Mouse (Mus musculus) liver, embryonic 15.5 days (tissue): ENCODE measurements at regions not wholly inside any gene's neighbourhood (a gene's known extent, or its start where the extent isn't known, plus 50 kb on each side); places are given as distances from the start of the nearest gene placed in this dataset.

Experiments
- ATAC-seq: fragments of 200-750 bp; cut with Nextera tagmentation; 2 replicates; pipeline ENCODE4 v1.8.0; 2017; ENCODE audit warnings: moderate number of reproducible peaks, mild to moderate bottlenecking, moderate library complexity; ENCODE audit not compliant: insufficient read depth
- H3K27ac ChIP-seq: fragments of 300-500 bp; sonication (generic); replicated peaks from 2 replicates; pipeline ENCODE4 v1.5.1; 2015; ENCODE audit warnings: mild to moderate bottlenecking, inconsistent platforms
- H3K27me3 ChIP-seq: fragments of 300-500 bp; sonication (generic); 2 replicates; pipeline ENCODE4 v1.6.1; 2015; ENCODE audit warnings: mild to moderate bottlenecking, inconsistent platforms
- H3K36me3 ChIP-seq: fragments of 300-500 bp; sonication (generic); replicated peaks from 2 replicates; pipeline ENCODE4 v1.6.1; 2015; ENCODE audit warnings: moderate library complexity, mild to moderate bottlenecking, inconsistent platforms
- H3K4me1 ChIP-seq: fragments of 300-500 bp; sonication (generic); replicated peaks from 2 replicates; pipeline ENCODE4 v1.6.1; 2015; ENCODE audit warnings: inconsistent platforms
- H3K4me2 ChIP-seq: fragments of 300-500 bp; sonication (generic); 2 replicates; pipeline ENCODE4 v1.6.1; 2015; ENCODE audit warnings: moderate library complexity, mild to moderate bottlenecking, inconsistent platforms
- H3K4me3 ChIP-seq: fragments of 300-500 bp; sonication (generic); replicated peaks from 2 replicates; pipeline ENCODE4 v1.5.1; 2015; ENCODE audit warnings: mild to moderate bottlenecking, inconsistent platforms
- H3K9ac ChIP-seq: fragments of 300-500 bp; sonication (generic); 2 replicates; pipeline ENCODE4 v1.6.1; 2015; ENCODE audit warnings: moderate library complexity, mild to moderate bottlenecking, inconsistent platforms
- H3K9me3 ChIP-seq: fragments of 300-500 bp; sonication (generic); replicated peaks from 2 replicates; pipeline ENCODE4 v1.6.1; 2016; ENCODE audit warnings: inconsistent platforms
- WGBS: fragments of 180-500 bp; shearing (Covaris S2); methylation state at CpG from one replicate; pipeline ENCODE4 v1.1.7; 2015; ENCODE audit warnings: mixed read lengths; ENCODE audit not compliant: insufficient replicate concordance; 5-methylcytosine and 5-hydroxymethylcytosine counted together

- H3K4me2 ChIP-seq: no peak overlapping the region
- 51% methylated on average over 9 of the region's 9 CpGs for WGBS
- H3K4me1 ChIP-seq: peaks cover 5% of the 10 kb centered on the region
- H3K27me3 ChIP-seq: no peaks in the 10 kb centered on the region
- no peaks in the 10 kb centered on the region for H3K36me3 ChIP-seq
- no peak overlapping the region for H3K9ac ChIP-seq
- no peak overlapping the region for H3K4me3 ChIP-seq
- no peak overlapping the region for H3K27ac ChIP-seq
- no peaks in the 10 kb centered on the region for H3K9me3 ChIP-seq
- ATAC-seq: no peak
Measured at GRCm38 (mm10) chr1:35870144-35870827, 197.9 kb upstream of the Hs6st1 start.

DNA sequence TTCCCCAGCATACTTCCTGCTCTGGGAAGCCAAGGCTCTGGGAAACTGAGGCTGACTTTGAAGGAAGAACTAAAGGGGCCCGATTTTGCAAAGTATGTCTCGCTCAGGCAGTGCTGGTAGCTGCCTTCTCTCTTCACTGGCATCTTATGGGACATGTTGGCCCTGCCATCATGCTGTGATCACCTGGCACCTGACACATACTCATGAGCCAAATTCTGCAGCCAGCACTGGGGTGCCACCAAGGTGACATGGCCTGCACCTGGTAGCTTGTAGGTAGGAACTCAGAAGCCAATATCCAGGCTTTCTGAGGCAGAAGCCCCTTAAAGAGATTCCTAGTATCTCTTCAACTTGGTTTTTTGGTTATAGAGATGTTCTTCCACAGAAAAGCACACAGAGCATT, 195.2 kb upstream of the Hs6st1 start:
- no peaks in the 10 kb centered on the region for H3K36me3 ChIP-seq
- H3K4me1 ChIP-seq: peaks cover 5% of the 10 kb centered on the region
- no peak overlapping the region for H3K9ac ChIP-seq
- no peak for ATAC-seq
- 65% methylated on average over 2 of the region's 2 CpGs for WGBS
- H3K27ac ChIP-seq: no peak overlapping the region
- H3K4me2 ChIP-seq: no peak overlapping the region
- no peaks in the 10 kb centered on the region for H3K9me3 ChIP-seq
- no peaks in the 10 kb centered on the region for H3K27me3 ChIP-seq
- no peak overlapping the region for H3K4me3 ChIP-seq

DNA sequence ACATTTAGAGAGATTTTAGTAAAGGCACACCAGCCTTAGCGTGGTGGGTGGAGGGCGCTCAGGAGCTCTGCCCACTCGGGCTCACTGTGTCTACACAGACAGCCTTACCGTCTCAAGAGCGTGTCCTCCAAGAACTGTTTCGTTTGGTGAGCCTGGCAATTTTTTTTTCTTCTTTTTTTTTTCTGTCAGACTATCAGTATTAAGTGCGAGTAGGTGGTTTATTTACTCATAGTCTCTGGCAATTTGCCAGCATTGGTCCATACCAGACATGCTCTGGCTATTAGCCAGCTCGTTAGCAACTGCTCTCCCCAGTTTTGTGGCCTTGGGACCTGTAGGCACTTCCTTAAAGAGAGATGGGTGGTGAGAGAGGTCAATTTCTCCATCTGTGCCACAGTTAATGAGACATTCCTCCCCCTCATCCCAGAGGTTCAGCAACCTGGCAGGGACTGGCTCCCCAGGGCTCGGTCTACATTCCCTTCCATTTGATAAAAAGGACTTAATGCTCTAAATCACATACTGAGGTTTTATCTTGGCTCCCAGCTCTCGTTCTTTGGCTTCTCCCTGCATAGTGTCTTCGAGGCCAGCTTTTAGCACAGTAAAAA, 192.9 kb upstream of the Hs6st1 start:
- no peak overlapping the region for H3K4me2 ChIP-seq
- ATAC-seq: no peak
- H3K27me3 ChIP-seq: no peaks in the 10 kb centered on the region
- no peaks in the 10 kb centered on the region for H3K4me1 ChIP-seq
- no peaks in the 10 kb centered on the region for H3K9me3 ChIP-seq
- H3K36me3 ChIP-seq: no peaks in the 10 kb centered on the region
- no peak overlapping the region for H3K4me3 ChIP-seq
- WGBS: 50% methylated on average over 11 of the region's 11 CpGs
- H3K9ac ChIP-seq: no peak overlapping the region
- H3K27ac ChIP-seq: no peak overlapping the region

DNA sequence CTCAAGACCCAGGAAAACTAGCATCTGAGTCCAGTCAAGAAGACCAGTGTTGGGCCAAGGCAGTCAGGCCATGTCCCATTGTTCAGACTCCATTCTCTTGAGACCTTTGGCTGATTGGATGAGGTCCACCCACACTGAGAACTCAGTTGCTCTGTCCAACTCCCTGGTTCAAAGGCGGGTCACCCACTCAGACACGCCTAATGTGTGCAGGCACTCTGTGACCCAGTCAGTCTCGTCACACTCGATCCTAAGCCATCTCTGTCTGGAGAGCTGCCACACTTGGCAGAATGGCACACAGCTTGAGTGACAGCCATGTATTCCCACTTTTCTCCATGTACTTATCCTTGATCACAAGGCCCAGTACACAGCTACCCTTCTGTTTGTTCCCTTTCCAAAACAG, 189.8 kb upstream of the Hs6st1 start:
- no peak overlapping the region for H3K4me2 ChIP-seq
- H3K4me3 ChIP-seq: no peak overlapping the region
- 54% methylated on average over 4 of the region's 4 CpGs for WGBS
- no peaks in the 10 kb centered on the region for H3K36me3 ChIP-seq
- no peaks in the 10 kb centered on the region for H3K27me3 ChIP-seq
- H3K27ac ChIP-seq: no peak overlapping the region
- no peak for ATAC-seq
- H3K9ac ChIP-seq: no peak overlapping the region
- no peaks in the 10 kb centered on the region for H3K9me3 ChIP-seq
- H3K4me1 ChIP-seq: no peaks in the 10 kb centered on the region

DNA sequence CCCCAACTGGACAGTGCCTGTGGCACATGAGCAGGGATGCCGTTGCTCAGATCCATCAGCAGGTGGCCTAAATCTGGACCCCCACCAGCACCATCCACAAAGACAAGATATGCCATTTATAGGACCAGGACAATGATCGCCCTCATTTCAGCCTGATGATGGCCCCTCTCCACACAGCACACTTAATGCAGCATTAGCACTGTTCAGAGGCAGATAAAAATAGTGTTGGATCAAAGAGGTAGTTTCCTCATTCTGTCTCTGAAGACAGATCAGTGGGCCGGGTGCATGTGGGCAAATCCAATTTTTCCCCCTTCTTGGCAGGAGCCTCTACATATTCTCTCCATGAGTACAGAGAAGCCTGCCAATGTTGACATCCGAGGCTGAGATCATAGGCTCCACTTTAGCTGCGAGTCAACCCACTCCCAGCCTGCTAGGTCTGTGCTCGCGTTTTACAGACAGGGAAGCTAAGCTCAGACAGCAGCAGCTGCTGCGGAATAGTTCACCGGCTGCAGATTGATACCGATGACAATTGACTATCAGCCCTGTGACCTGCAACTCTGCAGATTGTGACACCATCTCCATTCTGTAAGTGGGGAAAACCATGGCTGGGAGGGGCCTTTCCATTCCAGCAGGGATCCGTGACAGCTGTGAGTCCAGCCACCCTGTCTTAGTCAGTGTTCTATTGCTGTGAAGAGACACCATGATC, 188.7 kb upstream of the Hs6st1 start:
- no peak overlapping the region for H3K27ac ChIP-seq
- no peaks in the 10 kb centered on the region for H3K9me3 ChIP-seq
- no peak for ATAC-seq
- H3K4me3 ChIP-seq: no peak overlapping the region
- H3K4me1 ChIP-seq: no peaks in the 10 kb centered on the region
- WGBS: 57% methylated on average over 11 of the region's 11 CpGs
- H3K27me3 ChIP-seq: no peaks in the 10 kb centered on the region
- H3K4me2 ChIP-seq: no peak overlapping the region
- H3K9ac ChIP-seq: no peak overlapping the region
- no peaks in the 10 kb centered on the region for H3K36me3 ChIP-seq

DNA sequence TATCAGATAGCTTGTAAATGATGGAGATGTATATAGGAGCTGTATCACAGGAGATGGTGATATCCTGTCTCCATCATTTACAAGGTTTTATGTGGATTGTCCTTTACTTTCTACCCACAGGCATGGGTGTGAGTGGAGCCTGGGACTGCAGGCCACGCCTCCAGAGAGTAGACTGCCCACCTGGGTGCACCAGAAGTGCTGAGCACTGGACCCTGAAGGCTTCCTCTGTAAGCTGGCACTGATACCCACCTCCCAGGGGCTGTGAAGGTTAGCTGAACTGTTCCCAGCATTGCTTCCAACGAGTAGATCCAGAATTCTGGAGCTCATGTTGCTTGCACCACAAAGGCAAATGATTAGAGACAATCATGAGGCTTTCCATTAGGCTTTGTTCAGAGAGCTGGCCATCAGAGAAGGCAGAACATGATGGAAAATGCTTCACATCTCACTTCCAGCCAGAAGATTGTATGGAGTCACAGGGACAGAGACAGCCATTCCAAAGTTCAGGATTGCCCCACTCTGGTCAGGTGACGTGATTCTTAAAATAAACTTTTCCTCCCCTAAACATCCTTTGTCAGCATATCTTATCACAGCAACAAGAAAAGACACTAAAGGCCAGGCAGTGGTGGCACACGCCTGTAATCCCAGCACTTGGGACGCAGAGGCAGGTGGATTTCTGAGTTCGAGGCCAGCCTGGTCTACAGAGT, 187.5 kb upstream of the Hs6st1 start:
- H3K27ac ChIP-seq: no peak overlapping the region
- H3K4me1 ChIP-seq: no peaks in the 10 kb centered on the region
- WGBS: 51% methylated on average over 6 of the region's 6 CpGs
- no peaks in the 10 kb centered on the region for H3K27me3 ChIP-seq
- H3K9me3 ChIP-seq: no peaks in the 10 kb centered on the region
- no peak overlapping the region for H3K4me3 ChIP-seq
- H3K36me3 ChIP-seq: no peaks in the 10 kb centered on the region
- H3K4me2 ChIP-seq: no peak overlapping the region
- H3K9ac ChIP-seq: no peak overlapping the region
- no peak for ATAC-seq

GRCm38 (mm10) chr1:35881521-35881920, 186.7 kb upstream of the Hs6st1 start:
- H3K4me3 ChIP-seq: no peak overlapping the region
- 61% methylated on average over 4 of the region's 4 CpGs for WGBS
- no peak overlapping the region for H3K9ac ChIP-seq
- no peak overlapping the region for H3K4me2 ChIP-seq
- H3K36me3 ChIP-seq: no peaks in the 10 kb centered on the region
- H3K9me3 ChIP-seq: no peaks in the 10 kb centered on the region
- no peak for ATAC-seq
- H3K27me3 ChIP-seq: no peaks in the 10 kb centered on the region
- no peak overlapping the region for H3K27ac ChIP-seq
- no peaks in the 10 kb centered on the region for H3K4me1 ChIP-seq

- WGBS: 38% methylated on average over 1 of the region's 1 CpGs
- H3K9me3 ChIP-seq: no peaks in the 10 kb centered on the region
- H3K36me3 ChIP-seq: no peaks in the 10 kb centered on the region
- ATAC-seq: no peak
- no peak overlapping the region for H3K27ac ChIP-seq
- no peaks in the 10 kb centered on the region for H3K27me3 ChIP-seq
- no peaks in the 10 kb centered on the region for H3K4me1 ChIP-seq
- no peak overlapping the region for H3K4me2 ChIP-seq
- no peak overlapping the region for H3K4me3 ChIP-seq
- no peak overlapping the region for H3K9ac ChIP-seq
Measured at GRCm38 (mm10) chr1:35882101-35882500, 186.1 kb upstream of the Hs6st1 start.

DNA sequence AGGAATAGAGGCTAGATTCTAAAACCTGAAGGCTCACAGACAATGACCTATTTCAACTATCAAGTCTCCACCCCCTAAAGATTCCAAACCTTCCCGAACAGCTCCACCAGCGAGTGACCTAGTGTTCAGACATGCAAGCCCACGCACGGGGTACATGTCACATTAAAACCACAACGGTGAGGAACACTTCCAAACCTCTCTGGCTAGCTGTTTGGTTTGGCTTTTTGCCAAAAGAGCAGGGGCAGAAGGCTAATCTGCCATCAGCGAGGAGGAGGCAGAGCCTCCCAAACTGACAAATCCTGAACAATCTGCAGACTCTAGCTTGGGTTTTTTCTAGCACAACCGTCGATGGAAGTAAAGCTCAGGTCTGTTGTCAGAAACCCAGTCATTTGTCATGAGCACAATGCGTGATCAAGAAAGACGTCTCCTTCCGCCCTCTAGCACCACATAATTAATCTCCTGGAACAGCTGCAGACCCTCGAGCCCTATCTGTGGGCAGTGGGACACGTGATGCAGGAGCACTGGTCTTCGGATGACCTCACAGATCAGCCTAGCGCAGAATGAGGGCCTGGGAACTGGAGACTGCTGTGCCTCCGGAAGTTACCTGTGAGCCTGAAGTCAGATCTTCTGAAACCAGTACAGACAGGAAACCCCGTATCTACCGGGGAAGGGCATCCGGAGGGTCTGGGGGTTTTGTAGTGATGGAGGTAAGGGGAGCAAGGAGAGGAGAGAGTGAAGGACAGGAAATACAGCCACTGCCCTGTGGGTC, 178.3 kb upstream of the Hs6st1 start:
- Histone ChIP-seq H3K9ac (no peak overlapping the region), H3K4me3 (no peak overlapping the region), H3K4me1 (no peaks in the 10 kb centered on the region), H3K36me3 (no peaks in the 10 kb centered on the region), H3K27me3 (no peaks in the 10 kb centered on the region), H3K9me3 (no peaks in the 10 kb centered on the region), H3K4me2 (no peak overlapping the region), H3K27ac (no peak overlapping the region)
- WGBS: 49% methylated on average over 19 of the region's 19 CpGs
- no peak for ATAC-seq

DNA sequence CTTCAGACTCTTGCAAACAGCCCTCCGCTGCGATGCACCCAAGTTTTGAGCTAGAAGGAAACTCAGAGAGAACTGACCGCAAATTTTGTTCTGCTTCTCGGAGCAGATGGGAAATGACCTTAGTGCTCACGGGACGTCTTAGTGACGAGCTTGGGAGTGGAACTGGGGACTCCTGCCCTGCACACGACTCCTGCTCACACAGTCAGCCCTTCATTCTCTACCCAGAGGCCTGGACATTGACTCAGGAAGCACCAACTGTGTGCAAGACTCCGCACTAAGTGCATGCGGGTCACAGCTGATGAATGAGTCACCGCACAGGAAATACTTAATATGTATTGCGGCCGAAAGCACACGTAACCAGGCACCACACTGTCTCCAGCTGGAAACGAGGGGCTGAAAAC, 177.7 kb upstream of the Hs6st1 start:
- Histone ChIP-seq H3K27ac (no peak overlapping the region), H3K4me2 (no peak overlapping the region), H3K27me3 (no peaks in the 10 kb centered on the region), H3K4me1 (no peaks in the 10 kb centered on the region), H3K9ac (no peak overlapping the region), H3K4me3 (no peak overlapping the region), H3K36me3 (no peaks in the 10 kb centered on the region), H3K9me3 (no peaks in the 10 kb centered on the region)
- no peak for ATAC-seq
- WGBS: 35% methylated on average over 15 of the region's 15 CpGs

- no peaks in the 10 kb centered on the region for H3K9me3 ChIP-seq
- no peak for ATAC-seq
- H3K27me3 ChIP-seq: no peaks in the 10 kb centered on the region
- no peaks in the 10 kb centered on the region for H3K4me1 ChIP-seq
- H3K9ac ChIP-seq: no peak overlapping the region
- no peak overlapping the region for H3K4me3 ChIP-seq
- no peaks in the 10 kb centered on the region for H3K36me3 ChIP-seq
- no peak overlapping the region for H3K27ac ChIP-seq
- no peak overlapping the region for H3K4me2 ChIP-seq
- WGBS: 51% methylated on average over 1 of the region's 1 CpGs
Measured at GRCm38 (mm10) chr1:35899536-35899935, 168.7 kb upstream of the Hs6st1 start.
